Mouse (Mus musculus) right cerebral cortex, adult 2 months (tissue): Measurements from ENCODE around the gene Sox12.
"Not testable (repeated sequence)": the region's sequence is repeated elsewhere in the genome, so short reads cannot be mapped to it uniquely, and the experiment has no call there.

Experiments used
- DNase-seq, 2 experiments: peaks; one replicate each; pipeline ENCODE4 v3.0.0; 2021 to 2022; ENCODE audit warnings: low spot score in 2 of 2

Sox12 gene

DNA sequence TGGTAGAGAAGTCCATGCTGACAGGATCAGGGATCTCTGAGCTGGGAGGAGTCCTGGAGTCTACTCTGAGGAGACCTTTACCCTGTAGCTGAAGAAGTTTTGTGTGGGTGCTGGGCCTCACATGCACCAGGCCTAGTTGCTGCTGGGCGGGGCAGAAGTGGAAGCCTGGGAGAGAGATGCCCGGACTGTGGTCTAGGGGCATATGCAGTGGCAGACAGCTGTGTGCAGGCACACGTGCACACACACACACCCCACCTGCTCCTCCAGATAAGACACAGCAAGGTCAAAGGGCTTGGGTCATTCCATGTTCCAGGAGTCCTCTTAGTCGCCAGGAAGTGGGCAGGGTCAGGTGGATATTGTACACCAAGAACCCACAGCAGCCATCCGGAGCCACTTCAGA lies 38.2 kb downstream of the Sox12 start:
- no peak for DNase-seq

DNA sequence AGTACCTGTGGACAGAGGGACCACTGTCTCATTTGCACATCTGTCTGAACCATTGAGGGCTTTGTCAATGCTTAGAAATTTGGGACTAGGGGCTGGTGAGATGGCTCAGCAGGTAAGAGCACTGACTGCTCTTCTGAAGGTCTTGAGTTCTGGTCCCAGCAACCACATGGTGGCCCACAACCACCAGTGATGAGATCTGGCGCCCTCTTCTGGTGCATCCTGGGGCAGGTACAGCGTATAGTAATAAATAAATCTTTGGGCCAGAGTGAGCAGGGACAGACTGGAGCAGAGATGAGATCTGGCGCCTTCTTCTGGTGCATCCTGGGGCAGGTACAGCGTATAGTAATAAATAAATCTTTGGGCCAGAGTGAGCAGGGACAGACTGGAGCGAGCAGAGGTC lies 38.9 kb downstream of the Sox12 start:
- not testable (repeated sequence) for DNase-seq

GRCm38 (mm10) chr2:152357254-152357653 lies 40.6 kb downstream of the Sox12 start:
- no peak for DNase-seq

GRCm38 (mm10) chr2:152349842-152350540 lies 47.9 kb downstream of the Sox12 start:
- DNase-seq = peak; percentile 39 to 56

- no peak for DNase-seq
Observed at GRCm38 (mm10) chr2:152349205-152349604, 48.7 kb downstream of the Sox12 start.

DNA sequence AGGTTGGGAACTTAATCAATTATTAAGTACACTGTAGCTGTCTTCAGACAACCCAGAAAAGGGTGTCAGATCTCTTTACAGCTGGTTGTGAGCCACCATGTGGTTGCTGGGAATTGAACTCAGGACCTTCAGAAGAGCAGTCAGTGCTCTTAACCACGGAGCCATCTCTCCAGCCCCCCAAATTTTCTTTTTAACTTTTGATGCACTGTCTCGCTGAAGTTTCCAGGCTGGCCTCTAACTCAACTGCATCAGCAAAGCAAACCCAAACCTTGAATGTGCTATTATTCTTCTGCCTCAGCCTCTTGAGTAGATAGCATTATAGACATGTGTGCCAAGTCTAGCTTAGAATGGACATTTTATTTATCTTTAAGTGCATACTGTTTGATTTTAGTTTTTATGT lies 50.1 kb downstream of the Sox12 start:
- DNase-seq = no peak

- DNase-seq = no peak
Observed at GRCm38 (mm10) chr2:152346776-152347465, 50.9 kb downstream of the Sox12 start.

GRCm38 (mm10) chr2:152345393-152345792 lies 52.5 kb downstream of the Sox12 start:
- DNase-seq = no peak

- no peak for DNase-seq
Observed at GRCm38 (mm10) chr2:152344909-152345308, 53.0 kb downstream of the Sox12 start.

DNA sequence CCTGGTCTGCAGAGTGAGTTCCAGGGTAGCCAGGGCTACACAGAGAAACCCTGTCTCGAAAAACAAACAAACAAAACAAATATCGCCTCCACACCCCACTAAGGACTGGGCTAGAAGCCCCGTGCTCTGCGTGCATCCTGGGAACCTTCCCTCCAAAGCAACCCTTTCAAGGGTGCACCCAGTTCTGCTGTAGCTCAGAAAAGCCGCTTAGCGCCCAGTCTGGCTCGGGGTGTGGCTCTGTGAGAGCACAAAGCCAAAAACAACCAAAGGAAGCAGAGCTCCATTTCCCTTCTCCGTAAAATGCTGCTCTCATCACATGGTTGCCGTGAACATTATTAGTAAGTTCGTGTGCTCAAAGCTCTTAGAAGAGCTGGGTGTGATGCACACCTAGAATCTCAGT lies 53.5 kb downstream of the Sox12 start:
- no peak for DNase-seq
